Mouse (Mus musculus) bone marrow, adult 2 months (tissue): ENCODE results near the gene Cldn12.

Experiments used
- CTCF ChIP-seq: fragments of 200-500 bp; IDR thresholded peaks from 2 replicates; pipeline ENCODE4 v1.5.1; 2011; ENCODE audit warnings: low read length, control low read depth; ENCODE audit not compliant: control insufficient read depth, insufficient read depth
- POLR2A ChIP-seq: fragments of 200-500 bp; IDR thresholded peaks from 2 replicates; pipeline ENCODE4 v1.6.1; 2011; ENCODE audit warnings: low read depth, mild to moderate bottlenecking, control low read depth, low read length, borderline replicate concordance; ENCODE audit not compliant: control insufficient read depth

- TF ChIP-seq CTCF: no peak
- no peak for TF ChIP-seq POLR2A
Observed at GRCm38 (mm10) chr5:5504456-5504855, 10.3 kb downstream of the Cldn12 start.
